Mouse (Mus musculus) ES-Bruce4 (cell line): ENCODE measurements around the gene Uso1. TPM values are rescaled to one million over a fixed set of nuclear protein-coding genes. Genes with fewer than 3 reads are reported as not detected.

Experiments used
- H3K27ac ChIP-seq: 2 replicates; pipeline ENCODE4 v1.5.1; 2012; ENCODE audit warnings: low read length, inconsistent platforms; ENCODE audit not compliant: insufficient read depth
- H3K27me3 ChIP-seq: 2 replicates; pipeline ENCODE4 v1.6.1; 2012; ENCODE audit warnings: mild to moderate bottlenecking, low read length, inconsistent platforms; ENCODE audit not compliant: control insufficient read depth, poor library complexity, insufficient read depth, severe bottlenecking
- H3K36me3 ChIP-seq: 2 replicates; pipeline ENCODE4 v1.6.1; 2012; ENCODE audit warnings: inconsistent platforms, mild to moderate bottlenecking, low read length, moderate library complexity; ENCODE audit not compliant: control insufficient read depth, poor library complexity, insufficient read depth, severe bottlenecking
- H3K4me1 ChIP-seq: one replicate; pipeline ENCODE4 v1.8.1; 2011; ENCODE audit warnings: low read length; ENCODE audit not compliant: control insufficient read depth, insufficient read depth
- H3K4me3 ChIP-seq: 2 replicates; pipeline ENCODE4 v1.5.1; 2011; ENCODE audit warnings: low read depth, mild to moderate bottlenecking, low read length
- H3K9ac ChIP-seq: 2 replicates; pipeline ENCODE4 v1.6.1; 2012; ENCODE audit warnings: low read depth, mild to moderate bottlenecking, inconsistent platforms; ENCODE audit not compliant: poor library complexity, severe bottlenecking
- H3K9me3 ChIP-seq: replicated peaks from 2 replicates; pipeline ENCODE4 v1.6.1; 2012; ENCODE audit warnings: mild to moderate bottlenecking, low read length, inconsistent platforms; ENCODE audit not compliant: control insufficient read depth, poor library complexity, insufficient read depth, severe bottlenecking
- CTCF ChIP-seq: IDR thresholded peaks from one replicate; pipeline ENCODE4 v1.8.1; 2011; ENCODE audit warnings: low read depth, low read length
- EP300 ChIP-seq: IDR thresholded peaks from 2 replicates; pipeline ENCODE4 v1.6.1; 2011; ENCODE audit warnings: low read depth, low read length; ENCODE audit not compliant: insufficient read depth
- POLR2A ChIP-seq: IDR thresholded peaks from one replicate; pipeline ENCODE4 v1.8.1; 2011; ENCODE audit warnings: low read length; ENCODE audit not compliant: insufficient read depth
- polyA plus RNA-seq: library from polyadenylated mRNA; stranded (reverse); fragments of >200 nt; gene quantifications from 2 replicates; pipeline ENCODE4 v1.2.4, GENCODE M21; 2011; ENCODE audit warnings: low read depth; ENCODE audit not compliant: missing spikeins, insufficient read depth, insufficient read length

Uso1 gene
- polyA plus RNA-seq, 1 experiment, result 72.8 TPM

DNA sequence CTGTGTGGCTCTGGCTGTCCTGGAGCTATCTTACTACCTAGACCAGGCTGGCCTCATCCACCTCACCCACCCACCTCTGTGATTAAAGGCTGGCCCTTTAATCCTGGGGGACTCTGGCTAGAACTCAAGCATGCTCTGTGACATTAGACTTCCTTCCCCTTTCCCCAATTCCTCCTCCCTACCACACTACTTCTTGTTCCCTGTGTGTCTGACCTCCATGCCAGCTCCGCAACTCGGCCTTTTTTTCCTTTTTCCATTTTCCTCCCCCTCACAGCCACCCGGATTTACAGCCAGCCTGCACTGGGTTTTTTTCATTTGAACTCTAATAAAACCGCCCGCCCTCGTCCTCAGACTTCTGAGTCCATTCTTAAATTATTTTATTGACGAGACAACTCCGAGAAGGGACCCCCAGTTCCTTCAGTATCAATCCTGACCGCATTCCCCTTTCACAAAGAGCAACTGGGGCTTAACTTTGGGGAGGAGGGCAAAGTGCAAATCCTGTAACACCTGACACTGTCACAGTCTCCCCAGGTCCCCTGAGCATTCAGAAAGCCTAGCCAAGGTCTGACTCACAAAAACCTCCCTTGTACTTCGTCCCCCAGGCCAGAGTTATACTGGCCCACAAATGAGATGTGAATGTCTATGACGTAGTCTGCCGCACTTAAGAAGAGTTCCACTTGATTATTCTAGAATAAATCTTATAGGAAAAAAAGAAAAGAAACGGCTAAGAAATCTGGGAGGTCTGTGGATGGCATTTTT is 39.2 kb upstream of the Uso1 start:
- Histone ChIP-seq H3K27ac (peak overlapping the region; percentile 71), H3K4me3 (peak overlapping the region; percentile 16; the same call in 1 of the 2 replicates), H3K9me3 (no peaks in the 10 kb centered on the region), H3K4me1 (peaks cover 11% of the 10 kb centered on the region), H3K36me3 (no peaks in the 10 kb centered on the region), H3K9ac (peak overlapping the region; percentile 71), H3K27me3 (no peaks in the 10 kb centered on the region)
- TF ChIP-seq POLR2A (no peak), EP300 (no peak), CTCF (no peak)

GRCm38 (mm10) chr5:92101601-92102000 is 36.1 kb upstream of the Uso1 start:
- H3K36me3 ChIP-seq, result no peaks in the 10 kb centered on the region
- H3K4me1 ChIP-seq, result peaks cover 11% of the 10 kb centered on the region
- TF ChIP-seq POLR2A (no peak), EP300 (0 out of 2 replicates have a peak, but pooled peaks have one; percentile 32)
- H3K27ac ChIP-seq, result peak overlapping the region; percentile 95
- no peaks in the 10 kb centered on the region for H3K9me3 ChIP-seq
- H3K4me3 ChIP-seq, result no peak overlapping the region
- H3K27me3 ChIP-seq, result no peaks in the 10 kb centered on the region
- no peak overlapping the region for H3K9ac ChIP-seq

- TF ChIP-seq CTCF (no peak), POLR2A (no peak), EP300 (no peak)
- H3K9ac ChIP-seq, result peak overlapping the region; percentile 16; the same call in 1 of the 2 replicates
- no peaks in the 10 kb centered on the region for H3K27me3 ChIP-seq
Observed at GRCm38 (mm10) chr5:92103062-92103461, 34.7 kb upstream of the Uso1 start.

GRCm38 (mm10) chr5:92103816-92104415 is 33.8 kb upstream of the Uso1 start:
- Histone ChIP-seq H3K9ac (peak overlapping the region; percentile 41), H3K4me3 (peak overlapping the region; percentile 56), H3K36me3 (no peaks in the 10 kb centered on the region), H3K27me3 (no peaks in the 10 kb centered on the region), H3K9me3 (no peaks in the 10 kb centered on the region), H3K4me1 (peaks cover 6% of the 10 kb centered on the region), H3K27ac (peak overlapping the region; percentile 78)
- TF ChIP-seq EP300, result no peak
- no peak for TF ChIP-seq POLR2A
- no peak for TF ChIP-seq CTCF

More at GRCm38 (mm10) chr5:92103062-92103461, 34.7 kb upstream of the Uso1 start:
- Histone ChIP-seq H3K9me3 (no peaks in the 10 kb centered on the region), H3K4me1 (peaks cover 9% of the 10 kb centered on the region), H3K36me3 (no peaks in the 10 kb centered on the region), H3K4me3 (no peak overlapping the region), H3K27ac (peak overlapping the region; percentile 57)

- Histone ChIP-seq H3K9ac (0 out of 2 replicates have a peak overlapping the region, but pooled peaks have one; percentile 25), H3K4me3 (peak overlapping the region; percentile 15; the same call in 1 of the 2 replicates), H3K27ac (peak overlapping the region; percentile 96), H3K4me1 (peaks cover 4% of the 10 kb centered on the region), H3K27me3 (no peaks in the 10 kb centered on the region), H3K9me3 (no peaks in the 10 kb centered on the region), H3K36me3 (no peaks in the 10 kb centered on the region)
- TF ChIP-seq EP300 (peak; percentile 98), POLR2A (no peak)
Observed at GRCm38 (mm10) chr5:92106327-92107125, 31.2 kb upstream of the Uso1 start.
